Mouse (Mus musculus) stomach, postnatal 0 days (tissue): Measurements from ENCODE around the gene Islr.

Source experiments
- CTCF ChIP-seq: IDR thresholded peaks from 2 replicates; pipeline ENCODE4 v1.5.1; 2016; ENCODE audit warnings: antibody characterized with exemption, low read depth, mild to moderate bottlenecking, moderate library complexity
- EP300 ChIP-seq: optimal IDR thresholded peaks from 2 replicates; pipeline ENCODE3; 2016; ENCODE audit warnings: antibody characterized with exemption

- TF ChIP-seq EP300: no peak
- no peak for TF ChIP-seq CTCF
Observed at GRCm38 (mm10) chr9:58214519-58215180, 10.5 kb upstream of the Islr start.
